Mouse (Mus musculus): ENCODE measurements at regions not wholly inside any gene's neighbourhood (a gene's known extent, or its start where the extent isn't known, plus 50 kb on each side); places are given as distances from the start of the nearest gene placed in this dataset.

GRCm38 (mm10) chr2:75152477-75152990 lies 326.9 kb downstream of the Mtx2 start:
- no peaks in the 10 kb centered on the region for H3K9me3 ChIP-seq (ENCODE audit: control insufficient read depth)
- no peaks in the 10 kb centered on the region for H3K36me3 ChIP-seq (ENCODE audit: control insufficient read depth, insufficient read depth)
- no peak overlapping the region for H3K4me2 ChIP-seq (replicated peaks; ENCODE audit: low read depth)
- no peaks in the 10 kb centered on the region for H3K4me1 ChIP-seq (replicated peaks; ENCODE audit: control insufficient read depth, insufficient read depth, low read length)
- no peak for ATAC-seq
- 40% methylated on average over 6 of the region's 6 CpGs for WGBS
- H3K9ac ChIP-seq (ENCODE audit: low read depth, low read length): no peak overlapping the region
- no peak overlapping the region for H3K4me3 ChIP-seq (ENCODE audit: low read depth, low read length)
- TF ChIP-seq CTCF (IDR thresholded peaks at IDR 0.05; ENCODE audit: low read depth): peak; percentile 78
- 0 out of 2 replicates have a peak, but pooled peaks cover 3% of the 10 kb centered on the region for H3K27me3 ChIP-seq (replicated peaks; ENCODE audit: control insufficient read depth, insufficient read depth, low read length)
- H3K27ac ChIP-seq (ENCODE audit: low read depth, low read length): no peak overlapping the region

GRCm38 (mm10) chr2:75154448-75154847 lies 328.8 kb downstream of the Mtx2 start:
- Histone ChIP-seq H3K27ac (ENCODE audit: low read depth, low read length) (no peak overlapping the region), H3K4me1 (replicated peaks; ENCODE audit: control insufficient read depth, insufficient read depth, low read length) (no peaks in the 10 kb centered on the region), H3K9me3 (ENCODE audit: control insufficient read depth) (no peaks in the 10 kb centered on the region), H3K4me2 (replicated peaks; ENCODE audit: low read depth) (no peak overlapping the region; the same call in 1 of the 2 replicates), H3K27me3 (replicated peaks; ENCODE audit: control insufficient read depth, insufficient read depth, low read length) (0 out of 2 replicates have a peak, but pooled peaks cover 3% of the 10 kb centered on the region), H3K4me3 (ENCODE audit: low read depth, low read length) (no peak overlapping the region), H3K9ac (ENCODE audit: low read depth, low read length) (no peak overlapping the region), H3K36me3 (ENCODE audit: control insufficient read depth, insufficient read depth) (no peaks in the 10 kb centered on the region)
- ATAC-seq: no peak
- no peak for TF ChIP-seq CTCF (IDR thresholded peaks at IDR 0.05; ENCODE audit: low read depth)
- 53% methylated on average over 3 of the region's 3 CpGs for WGBS

DNA sequence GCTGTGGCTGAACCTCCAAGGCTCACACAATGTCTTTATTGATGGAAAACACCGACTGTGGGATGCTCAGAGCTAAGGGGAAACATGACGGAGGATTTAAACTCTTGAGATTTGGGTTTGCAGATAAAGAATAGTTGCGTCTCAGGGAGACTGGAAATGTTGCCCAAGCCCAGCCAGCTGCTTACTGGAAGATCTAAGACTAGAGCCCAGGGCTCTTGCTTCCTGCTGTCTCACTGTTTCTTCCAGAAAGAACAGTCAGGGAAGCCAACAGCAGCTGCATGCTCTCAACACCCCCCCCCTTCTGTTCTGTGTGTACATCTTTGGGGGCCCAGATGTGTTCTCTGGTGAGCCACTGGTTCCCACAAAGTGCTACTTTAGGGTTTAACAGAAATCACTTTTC lies 333.0 kb downstream of the Mtx2 start:
- ATAC-seq: no peak
- no peaks in the 10 kb centered on the region for H3K4me1 ChIP-seq (replicated peaks; ENCODE audit: control insufficient read depth, insufficient read depth, low read length)
- WGBS: 54% methylated on average over 3 of the region's 3 CpGs
- TF ChIP-seq CTCF (IDR thresholded peaks at IDR 0.05; ENCODE audit: low read depth): no peak
- no peaks in the 10 kb centered on the region for H3K27me3 ChIP-seq (replicated peaks; ENCODE audit: control insufficient read depth, insufficient read depth, low read length)
- no peak overlapping the region for H3K4me3 ChIP-seq (ENCODE audit: low read depth, low read length)
- H3K27ac ChIP-seq (ENCODE audit: low read depth, low read length): no peak overlapping the region
- H3K36me3 ChIP-seq (ENCODE audit: control insufficient read depth, insufficient read depth): no peaks in the 10 kb centered on the region
- no peaks in the 10 kb centered on the region for H3K9me3 ChIP-seq (ENCODE audit: control insufficient read depth)
- H3K9ac ChIP-seq (ENCODE audit: low read depth, low read length): no peak overlapping the region
- H3K4me2 ChIP-seq (replicated peaks; ENCODE audit: low read depth): no peak overlapping the region

GRCm38 (mm10) chr2:75161075-75161474 lies 335.5 kb downstream of the Mtx2 start:
- no peaks in the 10 kb centered on the region for H3K9me3 ChIP-seq (ENCODE audit: control insufficient read depth)
- 92% methylated on average over 14 of the region's 14 CpGs for WGBS

GRCm38 (mm10) chr2:75164987-75165386 lies 339.4 kb downstream of the Mtx2 start:
- no peak for ATAC-seq
- no peak for TF ChIP-seq CTCF (IDR thresholded peaks at IDR 0.05; ENCODE audit: low read depth)
- Histone ChIP-seq H3K36me3 (ENCODE audit: control insufficient read depth, insufficient read depth) (no peaks in the 10 kb centered on the region), H3K9me3 (ENCODE audit: control insufficient read depth) (no peaks in the 10 kb centered on the region), H3K4me3 (ENCODE audit: low read depth, low read length) (no peak overlapping the region), H3K4me2 (replicated peaks; ENCODE audit: low read depth) (no peak overlapping the region), H3K4me1 (replicated peaks; ENCODE audit: control insufficient read depth, insufficient read depth, low read length) (no peaks in the 10 kb centered on the region), H3K9ac (ENCODE audit: low read depth, low read length) (no peak overlapping the region), H3K27ac (ENCODE audit: low read depth, low read length) (no peak overlapping the region), H3K27me3 (replicated peaks; ENCODE audit: control insufficient read depth, insufficient read depth, low read length) (no peaks in the 10 kb centered on the region)
- 77% methylated on average over 4 of the region's 4 CpGs for WGBS

More at GRCm38 (mm10) chr2:75161075-75161474, 335.5 kb downstream of the Mtx2 start:
- Histone ChIP-seq H3K27me3 (replicated peaks; ENCODE audit: control insufficient read depth, insufficient read depth, low read length) (no peaks in the 10 kb centered on the region), H3K36me3 (ENCODE audit: control insufficient read depth, insufficient read depth) (no peaks in the 10 kb centered on the region), H3K4me3 (ENCODE audit: low read depth, low read length) (no peak overlapping the region), H3K27ac (ENCODE audit: low read depth, low read length) (no peak overlapping the region), H3K9ac (ENCODE audit: low read depth, low read length) (no peak overlapping the region), H3K4me2 (replicated peaks; ENCODE audit: low read depth) (no peak overlapping the region), H3K4me1 (replicated peaks; ENCODE audit: control insufficient read depth, insufficient read depth, low read length) (no peaks in the 10 kb centered on the region)
- TF ChIP-seq CTCF (IDR thresholded peaks at IDR 0.05; ENCODE audit: low read depth): no peak
- no peak for ATAC-seq

GRCm38 (mm10) chr2:75176267-75176666 lies 350.7 kb downstream of the Mtx2 start:
- Histone ChIP-seq H3K27ac (ENCODE audit: low read depth, low read length) (no peak overlapping the region), H3K4me1 (replicated peaks; ENCODE audit: control insufficient read depth, insufficient read depth, low read length) (no peaks in the 10 kb centered on the region), H3K36me3 (ENCODE audit: control insufficient read depth, insufficient read depth) (no peaks in the 10 kb centered on the region), H3K4me3 (ENCODE audit: low read depth, low read length) (no peak overlapping the region), H3K27me3 (replicated peaks; ENCODE audit: control insufficient read depth, insufficient read depth, low read length) (no peaks in the 10 kb centered on the region), H3K9me3 (ENCODE audit: control insufficient read depth) (no peaks in the 10 kb centered on the region), H3K4me2 (replicated peaks; ENCODE audit: low read depth) (no peak overlapping the region), H3K9ac (ENCODE audit: low read depth, low read length) (no peak overlapping the region)
- 88% methylated on average over 5 of the region's 5 CpGs for WGBS
- TF ChIP-seq CTCF (IDR thresholded peaks at IDR 0.05; ENCODE audit: low read depth): no peak
- ATAC-seq: no peak

DNA sequence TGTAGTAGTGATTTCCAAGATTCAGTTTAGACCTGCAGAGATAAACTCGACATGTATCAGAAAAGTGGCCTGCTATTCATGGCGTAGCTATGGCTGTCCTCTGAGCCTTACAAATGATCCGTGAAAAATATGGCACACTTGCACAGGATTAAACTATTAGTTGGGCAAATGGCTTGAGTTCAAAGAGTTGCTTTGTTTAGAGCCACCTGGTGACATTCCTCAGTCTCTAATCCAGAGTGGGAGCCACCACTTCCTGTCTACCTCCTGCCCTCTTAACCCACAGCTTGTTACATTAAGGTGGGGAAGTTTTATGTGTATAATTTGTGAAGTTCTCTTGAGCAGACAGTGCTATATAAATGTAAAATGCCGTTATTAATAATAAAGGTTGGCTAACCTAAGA lies 357.7 kb downstream of the Mtx2 start:
- 69% methylated on average over 4 of the region's 4 CpGs for WGBS
- TF ChIP-seq CTCF (IDR thresholded peaks at IDR 0.05; ENCODE audit: low read depth): no peak
- no peaks in the 10 kb centered on the region for H3K9me3 ChIP-seq (ENCODE audit: control insufficient read depth)
- H3K36me3 ChIP-seq (ENCODE audit: control insufficient read depth, insufficient read depth): no peaks in the 10 kb centered on the region
- no peak overlapping the region for H3K4me2 ChIP-seq (replicated peaks; ENCODE audit: low read depth)
- no peaks in the 10 kb centered on the region for H3K27me3 ChIP-seq (replicated peaks; ENCODE audit: control insufficient read depth, insufficient read depth, low read length)
- no peak overlapping the region for H3K4me3 ChIP-seq (ENCODE audit: low read depth, low read length)
- no peaks in the 10 kb centered on the region for H3K4me1 ChIP-seq (replicated peaks; ENCODE audit: control insufficient read depth, insufficient read depth, low read length)
- no peak overlapping the region for H3K27ac ChIP-seq (ENCODE audit: low read depth, low read length)
- H3K9ac ChIP-seq (ENCODE audit: low read depth, low read length): no peak overlapping the region
- no peak for ATAC-seq

Data from intestine, postnatal 0 days (tissue).